Mouse (Mus musculus): ENCODE measurements around the gene St6gal1. TPM values are rescaled to one million over a fixed set of nuclear protein-coding genes. Genes with fewer than 3 reads are reported as not detected.

Gene St6gal1
- polyA plus RNA-seq, 1 experiment from 2014 or later = 60.3 TPM

DNA sequence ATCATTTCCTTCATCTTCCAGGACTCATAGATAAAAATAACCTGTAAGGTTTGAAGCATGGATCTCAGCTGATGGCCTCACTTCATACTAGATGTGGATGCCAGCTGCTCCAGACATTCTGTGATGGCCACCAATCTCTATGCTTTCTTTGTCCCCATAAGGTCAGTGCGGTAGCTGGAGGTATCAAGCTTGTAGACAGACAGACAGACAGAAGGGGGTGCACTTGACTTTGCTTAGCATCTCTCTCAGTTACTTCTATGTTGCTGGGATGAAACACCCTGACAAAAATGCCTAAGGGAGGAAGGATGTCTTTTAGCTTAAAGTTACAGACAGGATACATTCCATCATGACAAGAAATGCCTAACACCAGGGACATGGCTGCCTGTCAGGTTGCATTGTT lies 59.1 kb downstream of the St6gal1 start:
- H3K4me3 ChIP-seq (ENCODE audit: low read depth, low read length) = no peak overlapping the region
- no peak overlapping the region for H3K27ac ChIP-seq (ENCODE audit: low read depth)
- no peak overlapping the region for H3K9ac ChIP-seq
- no peak for TF ChIP-seq CTCF (IDR thresholded peaks at IDR 0.05; ENCODE audit: low read depth)
- no peaks in the 10 kb centered on the region for H3K9me3 ChIP-seq (ENCODE audit: low read depth, low read length)
- no peak overlapping the region for H3K4me2 ChIP-seq
- DNase-seq = no peak
- peaks cover 14% of the 10 kb centered on the region; the same call in 1 of the 2 replicates for H3K36me3 ChIP-seq (ENCODE audit: insufficient read depth)
- ATAC-seq (ENCODE audit: insufficient read depth) = no peak
- no peaks in the 10 kb centered on the region for H3K27me3 ChIP-seq (ENCODE audit: insufficient read depth, low read length)
- 88% methylated on average over 1 of the region's 1 CpGs for WGBS
- peaks cover 6% of the 10 kb centered on the region for H3K4me1 ChIP-seq (ENCODE audit: insufficient read depth)

DNA sequence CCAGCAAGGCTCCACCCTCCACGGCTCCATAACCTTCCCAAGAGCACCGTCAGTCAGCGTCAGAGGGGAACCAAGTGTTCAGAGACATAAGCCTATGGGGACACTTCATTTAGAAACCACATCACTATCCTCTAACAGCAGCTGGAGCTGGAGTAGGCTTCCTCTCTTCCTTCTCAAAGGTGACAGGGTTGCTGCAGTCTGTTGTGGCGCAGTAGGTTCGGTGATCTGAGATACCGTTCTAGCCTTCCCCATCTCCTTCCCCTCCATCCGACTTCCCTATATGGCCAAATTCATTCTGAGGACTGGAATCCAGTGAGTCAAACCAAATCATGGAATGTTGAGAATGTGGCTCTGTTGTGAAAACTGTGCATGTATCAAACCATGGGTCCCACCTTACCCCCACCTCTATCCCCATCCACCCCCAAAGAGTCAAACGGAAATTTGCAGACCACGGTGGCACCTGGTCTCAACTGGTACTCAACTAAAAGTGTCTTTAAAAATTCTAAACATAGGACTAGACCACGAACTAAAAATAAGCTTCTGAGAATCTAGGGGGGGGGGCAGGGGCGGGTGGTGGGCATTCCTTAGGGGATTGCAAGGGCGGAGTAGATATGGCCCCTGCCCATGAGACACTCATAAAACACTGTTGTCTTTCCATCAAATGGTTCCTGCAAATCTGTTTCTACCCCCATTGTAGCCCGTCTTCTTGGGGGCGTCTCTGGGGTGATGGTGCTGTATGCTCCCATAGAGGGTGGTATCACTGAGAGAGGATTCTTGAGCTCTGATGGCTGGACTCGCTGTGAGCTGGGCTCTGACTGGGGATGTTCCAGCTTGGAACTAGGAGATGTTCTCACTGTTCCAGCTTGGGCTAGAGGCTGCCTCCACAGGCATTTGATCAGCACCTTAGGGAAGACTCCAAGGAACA lies 60.2 kb downstream of the St6gal1 start:
- H3K4me1 ChIP-seq (ENCODE audit: insufficient read depth) = peaks cover 6% of the 10 kb centered on the region
- no peak overlapping the region for H3K9ac ChIP-seq
- H3K36me3 ChIP-seq (ENCODE audit: insufficient read depth) = peaks cover 14% of the 10 kb centered on the region; the same call in 1 of the 2 replicates
- TF ChIP-seq CTCF (IDR thresholded peaks at IDR 0.05; ENCODE audit: low read depth) = no peak
- H3K9me3 ChIP-seq (ENCODE audit: low read depth, low read length) = no peaks in the 10 kb centered on the region
- no peaks in the 10 kb centered on the region for H3K27me3 ChIP-seq (ENCODE audit: insufficient read depth, low read length)
- no peak for DNase-seq
- no peak overlapping the region for H3K27ac ChIP-seq (ENCODE audit: low read depth)
- H3K4me3 ChIP-seq (ENCODE audit: low read depth, low read length) = no peak overlapping the region
- no peak for ATAC-seq (ENCODE audit: insufficient read depth)
- WGBS = 73% methylated on average over 15 of the region's 15 CpGs
- H3K4me2 ChIP-seq = no peak overlapping the region

- no peaks in the 10 kb centered on the region for H3K9me3 ChIP-seq (ENCODE audit: low read depth, low read length)
- no peak overlapping the region for H3K9ac ChIP-seq
These were observed 62.0 kb downstream of the St6gal1 start for GRCm38 (mm10) chr16:23286380-23287097.

GRCm38 (mm10) chr16:23287312-23288040 lies 62.9 kb downstream of the St6gal1 start:
- no peak for ATAC-seq (ENCODE audit: insufficient read depth)
- Histone ChIP-seq H3K27ac (ENCODE audit: low read depth) (no peak overlapping the region), H3K4me2 (no peak overlapping the region), H3K9ac (no peak overlapping the region), H3K36me3 (ENCODE audit: insufficient read depth) (peaks cover 14% of the 10 kb centered on the region; the same call in 1 of the 2 replicates), H3K27me3 (ENCODE audit: insufficient read depth, low read length) (no peaks in the 10 kb centered on the region), H3K4me3 (ENCODE audit: low read depth, low read length) (no peak overlapping the region), H3K9me3 (ENCODE audit: low read depth, low read length) (no peaks in the 10 kb centered on the region), H3K4me1 (ENCODE audit: insufficient read depth) (peaks cover 4% of the 10 kb centered on the region; the same call in 1 of the 2 replicates)
- no peak for TF ChIP-seq CTCF (IDR thresholded peaks at IDR 0.05; ENCODE audit: low read depth)
- WGBS = 89% methylated on average over 10 of the region's 10 CpGs
- DNase-seq = no peak

More at GRCm38 (mm10) chr16:23286380-23287097, 62.0 kb downstream of the St6gal1 start:
- no peak overlapping the region for H3K4me2 ChIP-seq
- H3K4me3 ChIP-seq (ENCODE audit: low read depth, low read length) = no peak overlapping the region
- TF ChIP-seq CTCF (IDR thresholded peaks at IDR 0.05; ENCODE audit: low read depth) = no peak
- 78% methylated on average over 11 of the region's 11 CpGs for WGBS
- H3K27me3 ChIP-seq (ENCODE audit: insufficient read depth, low read length) = no peaks in the 10 kb centered on the region
- DNase-seq = no peak
- H3K27ac ChIP-seq (ENCODE audit: low read depth) = no peak overlapping the region
- peaks cover 14% of the 10 kb centered on the region; the same call in 1 of the 2 replicates for H3K36me3 ChIP-seq (ENCODE audit: insufficient read depth)
- ATAC-seq (ENCODE audit: insufficient read depth) = no peak
- H3K4me1 ChIP-seq (ENCODE audit: insufficient read depth) = 0 out of 2 replicates have a peak, but pooled peaks cover 4% of the 10 kb centered on the region

DNA sequence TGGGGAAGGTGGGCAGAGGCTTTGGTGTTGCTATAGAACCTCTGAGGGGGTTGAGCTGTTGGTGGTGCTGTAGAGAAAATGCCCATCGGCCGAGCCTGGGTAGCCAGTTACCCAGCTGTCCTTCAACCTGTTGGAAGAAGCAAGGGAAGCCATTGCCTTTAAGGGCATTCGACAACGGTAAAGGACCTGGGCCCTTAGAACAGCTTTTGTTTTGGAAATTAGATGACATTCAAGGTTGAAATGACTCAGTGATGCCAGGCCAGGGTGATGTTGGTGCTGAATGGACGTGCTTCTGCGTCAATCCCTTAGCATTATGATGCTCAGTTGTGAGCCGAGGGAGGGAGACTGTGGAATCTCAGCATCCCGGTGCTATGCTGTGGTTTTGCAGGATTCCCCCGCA lies 63.6 kb downstream of the St6gal1 start:
- H3K4me3 ChIP-seq (ENCODE audit: low read depth, low read length) = no peak overlapping the region
- H3K27me3 ChIP-seq (ENCODE audit: insufficient read depth, low read length) = no peaks in the 10 kb centered on the region
- no peak overlapping the region for H3K4me2 ChIP-seq
- 90% methylated on average over 9 of the region's 9 CpGs for WGBS
- peaks cover 8% of the 10 kb centered on the region; the same call in 1 of the 2 replicates for H3K36me3 ChIP-seq (ENCODE audit: insufficient read depth)
- peaks cover 4% of the 10 kb centered on the region; the same call in 1 of the 2 replicates for H3K4me1 ChIP-seq (ENCODE audit: insufficient read depth)
- H3K9ac ChIP-seq = no peak overlapping the region
- H3K9me3 ChIP-seq (ENCODE audit: low read depth, low read length) = no peaks in the 10 kb centered on the region
- no peak overlapping the region for H3K27ac ChIP-seq (ENCODE audit: low read depth)
- no peak for TF ChIP-seq CTCF (IDR thresholded peaks at IDR 0.05; ENCODE audit: low read depth)
- DNase-seq = no peak
- no peak for ATAC-seq (ENCODE audit: insufficient read depth)

DNA sequence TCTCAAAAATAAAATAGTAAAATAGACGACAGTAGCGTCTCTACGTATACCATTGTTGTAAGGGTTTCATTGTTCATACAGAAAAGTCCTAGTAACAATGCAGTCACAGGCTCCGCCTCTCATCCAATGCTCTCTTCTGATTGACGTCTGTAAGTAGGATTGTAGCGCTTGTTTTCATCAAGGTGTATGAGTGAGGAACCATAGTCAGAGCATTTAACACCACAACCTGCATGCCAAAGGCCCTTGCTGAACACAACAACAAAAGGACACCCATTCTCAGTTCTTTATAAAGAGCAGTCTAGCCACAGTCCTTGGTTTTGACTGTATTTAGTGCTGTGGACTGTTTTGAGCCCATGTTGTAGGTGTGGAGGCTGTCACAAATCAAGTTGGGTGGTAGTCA lies 64.9 kb downstream of the St6gal1 start:
- Histone ChIP-seq H3K9me3 (ENCODE audit: low read depth, low read length) (no peaks in the 10 kb centered on the region), H3K4me3 (ENCODE audit: low read depth, low read length) (no peak overlapping the region), H3K4me2 (no peak overlapping the region), H3K27me3 (ENCODE audit: insufficient read depth, low read length) (no peaks in the 10 kb centered on the region), H3K9ac (no peak overlapping the region), H3K36me3 (ENCODE audit: insufficient read depth) (peaks cover 7% of the 10 kb centered on the region; the same call in 1 of the 2 replicates), H3K27ac (ENCODE audit: low read depth) (no peak overlapping the region), H3K4me1 (ENCODE audit: insufficient read depth) (peaks cover 4% of the 10 kb centered on the region; the same call in 1 of the 2 replicates)
- DNase-seq (no peak), ATAC-seq (ENCODE audit: insufficient read depth) (no peak)
- WGBS = 94% methylated on average over 6 of the region's 6 CpGs
- no peak for TF ChIP-seq CTCF (IDR thresholded peaks at IDR 0.05; ENCODE audit: low read depth)
